Mouse (Mus musculus) spleen, postnatal 14 days (tissue): ENCODE data around the gene Ctsk.
"Not testable (repeated sequence)": the region's sequence is repeated elsewhere in the genome, so short reads cannot be mapped to it uniquely, and the experiment has no call there.

Experiments
- DNase-seq, 2 experiments: peaks; one replicate each; pipeline ENCODE4 v3.0.0; 2021 to 2022; ENCODE audit warnings: low spot score in 2 of 2

Ctsk gene

GRCm38 (mm10) chr3:95524673-95525072, 25.6 kb downstream of the Ctsk start:
- DNase-seq, result no peak

DNA sequence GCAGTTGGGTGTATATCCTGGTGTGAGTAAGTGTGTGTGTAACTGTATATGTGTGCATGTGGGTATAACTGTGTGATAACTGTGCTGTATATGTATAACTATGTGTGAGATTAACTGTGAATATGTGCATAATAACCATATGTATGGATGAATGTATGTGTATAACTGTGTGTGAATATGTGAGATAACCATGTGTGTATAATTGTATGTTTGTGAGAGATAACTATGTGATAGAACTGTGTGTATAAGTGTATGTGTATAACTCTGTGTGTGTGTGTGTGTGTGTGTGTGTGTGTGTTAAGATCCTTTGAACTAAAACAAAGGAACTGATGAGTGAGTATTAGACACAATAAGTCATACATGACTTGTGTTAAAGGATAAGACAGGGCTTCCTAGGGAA, 27.1 kb downstream of the Ctsk start:
- DNase-seq, result no peak

DNA sequence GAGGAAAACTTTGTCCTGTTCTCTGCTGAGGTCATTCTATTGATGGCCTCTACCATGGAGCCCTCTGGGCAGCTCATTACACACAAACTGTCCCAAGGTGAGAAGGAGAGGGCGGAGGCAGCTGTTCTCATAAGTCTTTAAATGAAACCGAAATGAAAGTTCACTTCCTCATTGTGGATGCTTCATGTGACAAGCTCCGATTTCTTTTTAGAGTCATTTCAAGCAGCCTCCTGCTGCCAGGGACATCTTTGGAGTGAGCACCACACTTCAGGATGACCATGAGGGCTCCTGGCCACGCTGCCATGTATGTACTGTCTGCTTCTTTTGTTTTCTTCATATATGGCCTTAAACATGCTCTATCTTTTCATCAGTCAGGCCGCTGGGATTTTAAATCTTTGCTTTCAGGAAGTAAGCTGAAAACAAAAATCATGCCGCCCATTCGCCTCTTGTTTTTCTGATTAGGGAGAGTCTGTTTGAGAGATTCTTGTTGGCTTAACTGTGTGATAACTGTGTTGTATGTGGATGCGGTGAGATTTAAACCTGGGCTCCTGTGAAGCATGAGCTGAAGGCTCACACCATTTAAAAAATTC, 27.7 kb downstream of the Ctsk start, which contains the start of gene Ctss:
Gene Ctss (plus strand): TSS at position 165 of the 590 bp plus-strand sequence.
- no peak for DNase-seq

- DNase-seq, result no peak
These were observed 30.8 kb downstream of the Ctsk start for GRCm38 (mm10) chr3:95529814-95530213.

DNA sequence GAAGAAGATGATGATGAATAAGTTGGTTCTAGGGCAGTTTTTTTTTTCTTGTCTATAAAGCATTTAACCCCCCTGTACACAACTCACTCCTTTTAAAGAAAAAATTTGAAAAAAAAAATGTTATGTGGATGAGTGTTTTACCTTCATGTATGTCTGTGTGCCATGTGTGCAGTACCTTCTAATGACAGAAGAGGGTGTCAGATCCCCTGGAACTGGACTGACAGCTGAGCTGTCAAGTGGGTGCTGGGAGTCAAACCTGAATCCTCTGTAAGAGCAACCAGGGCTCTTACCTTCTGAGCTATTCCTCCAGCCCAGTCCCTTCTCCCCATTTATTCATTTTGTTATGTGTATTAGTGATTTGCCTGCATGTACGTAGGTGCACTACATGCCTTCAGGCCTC, 32.0 kb downstream of the Ctsk start:
- DNase-seq, result no peak

GRCm38 (mm10) chr3:95533364-95533763, 34.3 kb downstream of the Ctsk start:
- DNase-seq, result no peak

- DNase-seq, result no peak
These were observed 35.9 kb downstream of the Ctsk start for GRCm38 (mm10) chr3:95534927-95535326.

- no peak for DNase-seq
These were observed 39.9 kb downstream of the Ctsk start for GRCm38 (mm10) chr3:95538936-95539335.

DNA sequence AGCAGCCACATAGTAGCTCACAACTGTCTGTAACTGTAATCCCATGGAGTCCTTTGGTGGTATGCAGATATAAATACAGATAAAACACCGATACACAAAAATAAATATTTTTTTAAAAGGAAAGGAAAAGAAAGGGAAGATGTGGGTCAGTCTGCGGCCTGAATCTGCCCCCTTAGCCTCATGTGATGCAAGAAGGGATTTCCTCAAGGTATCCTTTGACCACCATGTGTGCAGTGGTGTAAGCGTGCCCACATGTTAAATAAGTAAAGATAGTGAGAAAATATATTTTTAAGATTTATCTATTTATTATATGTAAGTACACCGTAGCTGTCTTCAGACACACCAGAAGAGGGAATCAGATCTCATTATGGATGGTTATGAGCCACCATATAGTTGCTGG, 40.8 kb downstream of the Ctsk start:
- DNase-seq, result no peak

DNA sequence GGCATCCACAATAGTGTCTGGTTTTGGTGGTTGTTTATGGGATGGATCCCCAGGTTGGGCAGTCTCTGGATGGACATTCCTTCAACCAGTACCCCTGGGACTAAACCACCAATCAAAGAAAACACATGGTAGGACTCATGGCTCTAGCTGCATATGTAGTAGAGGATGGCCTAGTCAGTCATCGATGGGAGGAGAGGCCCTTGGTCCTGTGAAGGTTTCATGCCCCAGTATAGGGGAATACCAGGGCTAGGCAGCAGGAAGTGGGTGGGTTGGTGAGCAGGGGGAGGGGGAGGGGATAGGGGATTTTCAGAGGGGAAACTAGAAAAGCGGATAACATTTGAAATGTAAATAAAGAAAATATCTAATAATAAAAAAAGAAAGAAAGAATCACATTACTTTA, 42.1 kb downstream of the Ctsk start:
- DNase-seq, result not testable (repeated sequence)

DNA sequence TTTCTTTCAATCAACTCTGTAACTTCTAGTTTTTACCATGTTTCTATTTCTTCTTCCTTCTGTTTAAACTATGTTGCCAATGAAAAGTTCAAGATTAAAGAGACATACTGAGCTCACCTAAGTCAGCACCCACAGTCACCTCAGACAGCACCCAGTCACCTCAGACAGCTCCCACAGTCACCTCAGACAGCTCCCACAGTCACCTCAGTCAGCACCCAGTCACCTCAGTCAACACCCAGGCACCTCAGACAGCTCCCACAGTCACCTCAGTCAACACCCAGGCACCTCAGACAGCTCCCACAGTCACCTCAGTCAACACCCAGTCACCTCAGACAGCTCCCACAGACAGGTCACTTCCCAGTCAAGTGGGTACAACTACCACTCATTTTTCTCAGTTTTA, 43.1 kb downstream of the Ctsk start:
- no peak for DNase-seq

DNA sequence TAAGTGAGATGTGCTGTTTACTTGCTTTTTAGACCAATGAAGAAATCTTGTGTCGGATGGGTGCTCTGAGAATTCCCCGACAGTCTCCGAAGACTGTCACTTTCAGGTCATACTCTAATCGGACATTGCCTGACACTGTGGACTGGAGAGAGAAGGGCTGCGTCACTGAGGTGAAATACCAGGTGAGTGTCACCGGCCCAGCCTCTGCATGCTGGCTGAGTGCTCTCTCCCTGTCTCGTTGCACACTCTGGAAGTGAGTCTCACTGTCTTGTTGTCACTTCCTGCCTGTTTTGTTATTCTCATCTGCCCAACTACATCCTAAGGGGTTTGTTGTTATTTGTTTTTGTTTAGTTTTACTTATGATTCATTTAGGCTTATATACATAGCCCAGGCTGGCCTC, 43.9 kb downstream of the Ctsk start:
- DNase-seq, result no peak

DNA sequence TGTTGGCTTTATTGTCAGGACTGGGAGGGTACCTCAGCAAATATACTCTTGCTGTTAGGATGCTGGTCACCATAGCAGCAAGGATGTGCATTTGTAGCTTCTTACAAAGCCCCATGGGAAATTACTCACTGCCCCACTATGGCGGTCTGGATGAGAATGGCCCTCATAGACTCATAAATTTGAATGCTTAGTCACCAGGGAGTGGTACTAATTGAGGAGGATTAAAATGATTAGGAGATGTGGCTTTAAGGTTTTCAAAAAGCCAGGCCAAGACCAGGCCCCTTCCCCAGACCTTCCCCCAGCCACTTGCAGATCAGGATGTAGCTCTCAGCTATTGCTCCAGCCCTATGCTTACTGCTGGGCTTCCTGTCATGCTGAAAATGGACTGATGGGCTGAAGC, 51.1 kb downstream of the Ctsk start:
- no peak for DNase-seq

DNA sequence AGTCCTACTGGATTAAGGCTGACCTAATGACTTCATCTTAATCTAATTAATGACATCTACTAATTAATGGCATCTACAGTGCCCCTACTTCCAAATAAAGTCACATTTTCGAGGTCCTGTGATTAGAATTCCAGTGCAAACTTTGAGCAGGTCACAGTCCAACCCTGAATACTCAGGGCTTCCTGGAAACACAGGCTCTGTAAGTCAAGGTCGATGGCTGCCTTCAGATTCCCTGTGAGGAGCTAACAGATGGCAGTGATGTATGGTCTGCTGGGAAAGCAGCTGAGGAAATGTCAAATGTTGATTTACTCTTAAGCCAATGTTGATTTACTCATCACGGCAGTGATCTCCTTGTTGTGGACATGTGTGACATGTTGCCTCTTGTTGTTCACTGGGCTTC, 54.9 kb downstream of the Ctsk start:
- DNase-seq, result no peak
